Mouse (Mus musculus): ENCODE measurements around the gene Stk32b. TPM values are rescaled to one million over a fixed set of nuclear protein-coding genes. Genes with fewer than 3 reads are reported as not detected.

Gene Stk32b
- polyA plus RNA-seq, 1 experiment, result not detected

GRCm38 (mm10) chr5:37692759-37693158 is 24.2 kb downstream of the Stk32b start:
- 56% methylated on average over 3 of the region's 3 CpGs for WGBS
- DNase-seq (ENCODE audit: low read depth, low spot score), result no peak

GRCm38 (mm10) chr5:37670781-37671180 is 46.2 kb downstream of the Stk32b start:
- WGBS, result 88% methylated on average over 7 of the region's 7 CpGs
- no peak for DNase-seq (ENCODE audit: low read depth, low spot score)

- no peak for DNase-seq (ENCODE audit: low read depth, low spot score)
- WGBS, result 77% methylated on average over 3 of the region's 3 CpGs
Measured at GRCm38 (mm10) chr5:37664962-37665361, 52.0 kb downstream of the Stk32b start.

GRCm38 (mm10) chr5:37659177-37659576 is 57.8 kb downstream of the Stk32b start:
- DNase-seq (ENCODE audit: low read depth, low spot score), result no peak
- WGBS, result 81% methylated on average over 4 of the region's 4 CpGs

GRCm38 (mm10) chr5:37657741-37658140 is 59.2 kb downstream of the Stk32b start:
- WGBS, result 85% methylated on average over 6 of the region's 6 CpGs

GRCm38 (mm10) chr5:37655208-37655607 is 61.8 kb downstream of the Stk32b start:
- WGBS, result 76% methylated on average over 5 of the region's 5 CpGs
- DNase-seq (ENCODE audit: low read depth, low spot score), result no peak

More at GRCm38 (mm10) chr5:37657741-37658140, 59.2 kb downstream of the Stk32b start:
- DNase-seq (ENCODE audit: low read depth, low spot score), result no peak

- DNase-seq (ENCODE audit: low read depth, low spot score), result peak; percentile 39
- 27% methylated on average over 10 of the region's 10 CpGs for WGBS
Measured at GRCm38 (mm10) chr5:37650681-37651211, 66.2 kb downstream of the Stk32b start.

- 73% methylated on average over 1 of the region's 1 CpGs for WGBS
- DNase-seq (ENCODE audit: low read depth, low spot score), result no peak
Measured at GRCm38 (mm10) chr5:37650089-37650601, 66.8 kb downstream of the Stk32b start.

- 76% methylated on average over 7 of the region's 7 CpGs for WGBS
- no peak for DNase-seq (ENCODE audit: low read depth, low spot score)
Measured at GRCm38 (mm10) chr5:37644082-37644481, 72.9 kb downstream of the Stk32b start.

- no peak for DNase-seq (ENCODE audit: low read depth, low spot score)
- 78% methylated on average over 7 of the region's 7 CpGs for WGBS
Measured at GRCm38 (mm10) chr5:37642486-37642885, 74.5 kb downstream of the Stk32b start.

GRCm38 (mm10) chr5:37634791-37635190 is 82.2 kb downstream of the Stk32b start:
- 69% methylated on average over 2 of the region's 2 CpGs for WGBS
- DNase-seq (ENCODE audit: low read depth, low spot score), result no peak

- 87% methylated on average over 8 of the region's 8 CpGs for WGBS
- DNase-seq (ENCODE audit: low read depth, low spot score), result no peak
Measured at GRCm38 (mm10) chr5:37627437-37628163, 89.4 kb downstream of the Stk32b start.

- 64% methylated on average over 1 of the region's 1 CpGs for WGBS
- no peak for DNase-seq (ENCODE audit: low read depth, low spot score)
Measured at GRCm38 (mm10) chr5:37611874-37612273, 105.1 kb downstream of the Stk32b start.

GRCm38 (mm10) chr5:37599566-37599965 is 117.4 kb downstream of the Stk32b start:
- DNase-seq (ENCODE audit: low read depth, low spot score), result no peak
- WGBS, result 86% methylated on average over 1 of the region's 1 CpGs

- no peak for DNase-seq (ENCODE audit: low read depth, low spot score)
- 87% methylated on average over 4 of the region's 4 CpGs for WGBS
Measured at GRCm38 (mm10) chr5:37598271-37598670, 118.7 kb downstream of the Stk32b start.

- no peak for DNase-seq (ENCODE audit: low read depth, low spot score)
- 72% methylated on average over 5 of the region's 5 CpGs for WGBS
Measured at GRCm38 (mm10) chr5:37592411-37592810, 124.6 kb downstream of the Stk32b start.

- 34% methylated on average over 5 of the region's 5 CpGs for WGBS
- DNase-seq (ENCODE audit: low read depth, low spot score), result no peak
Measured at GRCm38 (mm10) chr5:37587861-37588260, 129.1 kb downstream of the Stk32b start.

GRCm38 (mm10) chr5:37586071-37586470 is 130.9 kb downstream of the Stk32b start:
- WGBS, result 74% methylated on average over 6 of the region's 6 CpGs
- no peak for DNase-seq (ENCODE audit: low read depth, low spot score)

- WGBS, result 46% methylated on average over 6 of the region's 6 CpGs
- no peak for DNase-seq (ENCODE audit: low read depth, low spot score)
Measured at GRCm38 (mm10) chr5:37575427-37575826, 141.5 kb downstream of the Stk32b start.

- WGBS, result 62% methylated on average over 6 of the region's 6 CpGs
- no peak for DNase-seq (ENCODE audit: low read depth, low spot score)
Measured at GRCm38 (mm10) chr5:37557274-37557815, 159.6 kb downstream of the Stk32b start.

GRCm38 (mm10) chr5:37554231-37554630 is 162.7 kb downstream of the Stk32b start:
- no peak for DNase-seq (ENCODE audit: low read depth, low spot score)
- WGBS, result 82% methylated on average over 4 of the region's 4 CpGs

Data from large intestine, adult 2 months (tissue).